Mouse (Mus musculus) kidney, postnatal 0 days (tissue): ENCODE results near the gene Ahsg. TPM values are rescaled to one million over a fixed set of nuclear protein-coding genes. Genes with fewer than 3 reads are reported as not detected.

Source experiments
- ATAC-seq: fragments of 200-750 bp; cut with Nextera tagmentation; replicated peaks from 2 replicates; pipeline ENCODE4 v1.8.0; 2017; ENCODE audit warnings: low read depth, moderate number of reproducible peaks, moderate TSS enrichment, moderate library complexity; ENCODE audit not compliant: low FRiP score
- DNase-seq: peaks from one replicate; pipeline ENCODE4 v3.0.0-alpha.2; 2016; ENCODE audit warnings: low spot score
- H3K27ac ChIP-seq: fragments of 300-500 bp; sonication (generic); 2 replicates; pipeline ENCODE4 v1.5.1; 2014; ENCODE audit warnings: mild to moderate bottlenecking
- H3K27me3 ChIP-seq: fragments of 300-500 bp; sonication (generic); 2 replicates; pipeline ENCODE4 v1.6.1; 2014; ENCODE audit warnings: low read length, mixed read lengths; ENCODE audit not compliant: insufficient read depth
- H3K36me3 ChIP-seq: fragments of 300-500 bp; sonication (generic); 2 replicates; pipeline ENCODE4 v1.6.1; 2014; ENCODE audit warnings: low read length, mixed read lengths; ENCODE audit not compliant: insufficient read depth
- H3K4me1 ChIP-seq: fragments of 300-500 bp; sonication (generic); replicated peaks from 2 replicates; pipeline ENCODE4 v1.6.1; 2014; ENCODE audit warnings: antibody characterized with exemption, low read length, mixed read lengths; ENCODE audit not compliant: insufficient read depth
- H3K4me2 ChIP-seq: fragments of 300-500 bp; sonication (generic); 2 replicates; pipeline ENCODE4 v1.6.1; 2014; ENCODE audit warnings: mild to moderate bottlenecking, low read length, moderate library complexity, mixed read lengths
- H3K4me3 ChIP-seq: fragments of 300-500 bp; sonication (generic); replicated peaks from 2 replicates; pipeline ENCODE4 v1.5.1; 2014; ENCODE audit warnings: low read depth, low read length
- H3K9ac ChIP-seq: fragments of 300-500 bp; sonication (generic); 2 replicates; pipeline ENCODE4 v1.6.1; 2014; ENCODE audit warnings: low read depth, low read length
- H3K9me3 ChIP-seq: fragments of 300-500 bp; sonication (generic); replicated peaks from 2 replicates; pipeline ENCODE4 v1.6.1; 2016; ENCODE audit warnings: low read length, inconsistent platforms, mixed read lengths
- CTCF ChIP-seq: IDR thresholded peaks from 2 replicates; pipeline ENCODE4 v1.5.1; 2016; ENCODE audit warnings: antibody characterized with exemption, low read depth, mild to moderate bottlenecking, moderate library complexity
- WGBS: fragments of 180-500 bp; shearing (Covaris S2); extraction: QIAGEN DNeasy Blood & Tissue Kit; methylation state at CpG from one replicate; pipeline ENCODE4 v1.1.7; 2014; 5-methylcytosine and 5-hydroxymethylcytosine counted together
- polyA plus RNA-seq: library from polyadenylated mRNA; unstranded; fragments of >200 nt; fragmentation: Nextera tagmentation; extraction: Ambion mirVana; gene quantifications from 2 replicates; pipeline ENCODE4 v1.2.1, GENCODE M21; 2015

Ahsg gene
- polyA plus RNA-seq, 1 experiment from 2014 or later = 2.7 TPM

DNA sequence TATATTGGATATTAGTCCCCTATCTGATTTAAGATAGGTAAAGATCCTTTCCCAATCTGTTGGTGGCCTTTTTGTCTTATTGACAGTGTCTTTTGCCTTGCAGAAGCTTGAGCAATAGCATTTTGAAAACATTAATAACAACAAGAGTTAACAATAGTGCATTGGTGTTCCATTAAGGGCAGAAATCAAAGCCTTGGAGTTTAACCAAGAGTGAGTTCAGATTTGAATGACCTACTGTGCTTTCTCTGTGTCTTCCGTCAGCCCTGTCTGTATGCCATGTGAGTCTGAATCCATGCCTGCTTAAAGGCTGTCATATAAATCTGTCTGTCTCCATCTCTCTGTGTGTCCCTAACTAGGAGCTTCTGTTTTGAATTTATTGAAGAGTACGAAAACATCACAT lies 56.3 kb downstream of the Ahsg start:
- Histone ChIP-seq H3K27ac (no peak overlapping the region), H3K27me3 (no peaks in the 10 kb centered on the region), H3K4me3 (no peak overlapping the region), H3K4me2 (no peak overlapping the region), H3K9ac (no peak overlapping the region), H3K4me1 (no peaks in the 10 kb centered on the region), H3K36me3 (no peaks in the 10 kb centered on the region), H3K9me3 (no peaks in the 10 kb centered on the region)
- WGBS = 87% methylated on average over 2 of the region's 2 CpGs
- no peak for TF ChIP-seq CTCF
- ATAC-seq = no peak
- DNase-seq = no peak

Other genes with a start within 250 kb of the Ahsg start
- gene Dgkg, start 234.1 kb upstream of the Ahsg start, polyA plus RNA-seq = 0.51 and 0.67 TPM in 2 replicates
- gene Crygs, start 79.7 kb upstream of the Ahsg start, polyA plus RNA-seq = 0.26 and 0.32 TPM in 2 replicates
- gene Tbccd1, start 33.6 kb upstream of the Ahsg start, polyA plus RNA-seq = 25.3 and 26.7 TPM in 2 replicates
- 108 and 119 TPM in 2 replicates for gene Dnajb11, start 33.4 kb upstream of the Ahsg start, polyA plus RNA-seq
- 0.84 and 1.0 TPM in 2 replicates for gene Fetub, start 27.1 kb downstream of the Ahsg start, polyA plus RNA-seq
- 0.07 and 0.15 TPM in 2 replicates for gene Hrg, start 59.8 kb downstream of the Ahsg start, polyA plus RNA-seq
- gene Kng2, start 138.2 kb downstream of the Ahsg start, polyA plus RNA-seq = 175 and 183 TPM in 2 replicates
- gene Kng1, start 166.6 kb downstream of the Ahsg start, polyA plus RNA-seq = 2.3 and 2.7 TPM in 2 replicates
- gene Eif4a2, start 216.2 kb downstream of the Ahsg start, polyA plus RNA-seq = 189 and 193 TPM in 2 replicates
- gene Rfc4, start 236.5 kb downstream of the Ahsg start, polyA plus RNA-seq = 77.3 and 80.6 TPM in 2 replicates